Comparison of ENCODE assay signal across 28 mouse cellular contexts in the genomic region with DNA sequence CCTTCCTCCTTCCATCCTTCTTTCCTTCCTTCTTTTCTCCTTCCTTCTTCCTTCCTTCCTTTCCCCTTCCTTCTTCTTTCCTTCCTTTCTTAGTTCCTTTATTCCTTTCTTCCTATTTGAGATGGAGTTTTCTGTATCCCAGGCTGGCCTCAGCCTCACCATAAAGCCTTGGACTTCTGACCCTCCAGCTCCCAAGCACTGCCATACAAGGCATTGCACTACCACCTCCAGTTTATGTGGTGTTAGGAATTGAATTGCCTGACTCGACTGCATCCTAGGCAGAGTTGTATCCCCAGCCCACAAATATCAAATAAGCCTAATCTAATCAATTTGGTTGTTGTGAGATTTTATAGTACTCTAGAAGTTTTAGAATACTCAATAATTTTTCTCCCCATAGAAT. TPM values are rescaled to one million over a fixed set of nuclear protein-coding genes. Genes with fewer than 3 reads are reported as not detected.
A peak's percentile ranks its signal among the peaks of the same experiment; 100 is the strongest.
DNase-seq lines count a peak whose midpoint lies in the region; ATAC-seq and TF ChIP-seq lines count a peak whose summit lies in the region.
"Had no signal": no experiment of that assay in that cellular context is flagged by ENCODE, and none has a peak within 500 bp of the region (broad histone marks: within the 10 kb centered on the region; RNA-seq: fewer than 3 reads in every experiment).

No protein-coding gene starts in this region.

- no peak overlapping the region for H3K27ac ChIP-seq in intestine, embryonic 15.5 days
- H3K27ac ChIP-seq in intestine, postnatal 0 days (ENCODE audit: low read depth, low read length), result no peak overlapping the region
- H3K27ac ChIP-seq in forebrain, embryonic 14.5 days (ENCODE audit: low read depth, low read length), result no peak overlapping the region
- H3K27ac ChIP-seq: embryonic facial prominence, embryonic 13.5 days; embryonic facial prominence, embryonic 15.5 days; forebrain, embryonic 10.5 days; forebrain, embryonic 12.5 days; forebrain, embryonic 15.5 days had no signal

- peak; percentile 66 for ATAC-seq in intestine, embryonic 15.5 days
- ATAC-seq in intestine, postnatal 0 days, result peak; percentile 67; the same call in 1 of the 2 replicates
- ATAC-seq in forebrain, embryonic 14.5 days, result no peak
- ATAC-seq: activated CD4-positive, CD25-positive, alpha-beta regulatory T cell, adult 4 months; CD4-positive, CD25-positive, alpha-beta regulatory T cell, adult 4 months; forebrain, embryonic 15.5 days; forebrain, postnatal 0 days; Patski had no signal

- no peaks in the 10 kb centered on the region for H3K36me3 ChIP-seq in intestine, embryonic 15.5 days
- no peaks in the 10 kb centered on the region for H3K36me3 ChIP-seq in intestine, postnatal 0 days (ENCODE audit: control insufficient read depth, insufficient read depth)
- no peaks in the 10 kb centered on the region for H3K36me3 ChIP-seq in forebrain, embryonic 14.5 days (ENCODE audit: control insufficient read depth, insufficient read depth, low read length)
- H3K36me3 ChIP-seq: embryonic facial prominence, embryonic 13.5 days; embryonic facial prominence, embryonic 15.5 days; forebrain, embryonic 10.5 days; forebrain, embryonic 12.5 days; forebrain, embryonic 15.5 days; G1E had no signal

- WGBS in intestine, embryonic 15.5 days, result 67% methylated on average over 1 of the region's 1 CpGs
- 24% methylated on average over 1 of the region's 1 CpGs for WGBS in intestine, postnatal 0 days
- WGBS in forebrain, embryonic 14.5 days, result 85% methylated on average over 1 of the region's 1 CpGs

- no peak overlapping the region for H3K4me2 ChIP-seq in intestine, embryonic 15.5 days (replicated peaks)
- H3K4me2 ChIP-seq in intestine, postnatal 0 days (replicated peaks; ENCODE audit: low read depth), result no peak overlapping the region
- H3K4me2 ChIP-seq in forebrain, embryonic 14.5 days (ENCODE audit: low read length), result no peak overlapping the region
- H3K4me2 ChIP-seq: embryonic facial prominence, embryonic 13.5 days; embryonic facial prominence, embryonic 15.5 days; forebrain, embryonic 12.5 days; forebrain, embryonic 15.5 days had no signal

- H3K4me3 ChIP-seq in intestine, embryonic 15.5 days (replicated peaks), result no peak overlapping the region
- no peak overlapping the region for H3K4me3 ChIP-seq in intestine, postnatal 0 days (ENCODE audit: low read depth, low read length)
- H3K4me3 ChIP-seq in forebrain, embryonic 14.5 days (ENCODE audit: low read depth, low read length), result no peak overlapping the region
- H3K4me3 ChIP-seq: embryonic facial prominence, embryonic 13.5 days; embryonic facial prominence, embryonic 15.5 days; erythroblast, embryonic 14.5 days; forebrain, embryonic 10.5 days; forebrain, embryonic 12.5 days; forebrain, embryonic 15.5 days had no signal

- no peaks in the 10 kb centered on the region for H3K9me3 ChIP-seq in intestine, embryonic 15.5 days
- H3K9me3 ChIP-seq in intestine, postnatal 0 days (ENCODE audit: control insufficient read depth), result no peaks in the 10 kb centered on the region
- no peaks in the 10 kb centered on the region for H3K9me3 ChIP-seq in forebrain, embryonic 14.5 days (replicated peaks; ENCODE audit: control insufficient read depth, low read length)
- H3K9me3 ChIP-seq: embryonic facial prominence, embryonic 13.5 days; embryonic facial prominence, embryonic 15.5 days; forebrain, embryonic 10.5 days; forebrain, embryonic 12.5 days; forebrain, embryonic 15.5 days; G1E had no signal

- H3K27me3 ChIP-seq in intestine, embryonic 15.5 days (replicated peaks), result no peaks in the 10 kb centered on the region
- no peaks in the 10 kb centered on the region for H3K27me3 ChIP-seq in intestine, postnatal 0 days (replicated peaks; ENCODE audit: control insufficient read depth, insufficient read depth, low read length)
- H3K27me3 ChIP-seq in forebrain, embryonic 14.5 days (replicated peaks; ENCODE audit: control insufficient read depth, insufficient read depth, low read length), result no peaks in the 10 kb centered on the region
- H3K27me3 ChIP-seq: CH12.LX; embryonic facial prominence, embryonic 13.5 days; embryonic facial prominence, embryonic 15.5 days; forebrain, embryonic 12.5 days; forebrain, embryonic 15.5 days; Patski had no signal

- peak; percentile 7 for DNase-seq in heart, adult 11 months
- DNase-seq in heart, adult 8-10 months (ENCODE audit: low spot score), result no peak
- no peak for DNase-seq in forebrain, embryonic 14.5 days (ENCODE audit: low spot score)
- DNase-seq: adrenal gland, adult 2 months; adrenal gland, postnatal 10 days; adrenal gland, postnatal 25 days; B cell, adult 2 months; cerebellum, adult 11 months; cerebellum, adult 18-20 months; cerebellum, adult 8-10 months; cerebellum, adult 9-11 months; cerebellum, postnatal 14 days; cerebellum, postnatal 36 days; embryo, embryonic 11 days; forebrain, postnatal 0 days had no signal

- H3K9ac ChIP-seq in intestine, embryonic 15.5 days, result no peak overlapping the region
- H3K9ac ChIP-seq in intestine, postnatal 0 days (ENCODE audit: low read depth, low read length), result no peak overlapping the region
- no peak overlapping the region for H3K9ac ChIP-seq in forebrain, embryonic 14.5 days (ENCODE audit: low read length)
- H3K9ac ChIP-seq: embryonic facial prominence, embryonic 13.5 days; embryonic facial prominence, embryonic 15.5 days; forebrain, embryonic 12.5 days; forebrain, embryonic 15.5 days; forebrain, postnatal 0 days had no signal

- no peaks in the 10 kb centered on the region; the same call in 1 of the 2 replicates for H3K4me1 ChIP-seq in intestine, embryonic 15.5 days (replicated peaks)
- H3K4me1 ChIP-seq in intestine, postnatal 0 days (replicated peaks; ENCODE audit: control insufficient read depth, insufficient read depth, low read length), result no peaks in the 10 kb centered on the region; the same call in 1 of the 2 replicates
- H3K4me1 ChIP-seq in forebrain, embryonic 14.5 days (ENCODE audit: control insufficient read depth, insufficient read depth, low read length), result no peaks in the 10 kb centered on the region
- H3K4me1 ChIP-seq: embryonic facial prominence, embryonic 15.5 days; forebrain, embryonic 12.5 days had no signal

- peak; percentile 30; the same call in 1 of the 2 replicates for TF ChIP-seq CTCF in intestine, postnatal 0 days (IDR thresholded peaks at IDR 0.05; ENCODE audit: low read depth)

RNA-seq across cellular contexts. Expression of a gene that starts 14.1 kb away (rescaled TPM):
- total RNA-seq in heart, adult 8-10 months (2022), result 1 to 10 TPM; 6.5 to 8.5 (median 6.7) TPM
- 34.5 and 43.0 TPM in 2 replicates for polyA plus RNA-seq in intestine, embryonic 15.5 days (2015; fragmentation: Nextera tagmentation; extraction: Ambion mirVana)
- 23.4 and 27.2 TPM in 2 replicates for polyA plus RNA-seq in intestine, postnatal 0 days (2015; fragmentation: Nextera tagmentation; extraction: Ambion mirVana)
- polyA plus RNA-seq in forebrain, embryonic 14.5 days (2014; fragmentation: Nextera tagmentation; extraction: Ambion mirVana), result 12.3 and 15.9 TPM in 2 replicates
- total RNA-seq: CH12.LX had no signal
- polyA plus RNA-seq: activated CD4-positive, CD25-positive, alpha-beta regulatory T cell, adult 4 months; CD4-positive, CD25-positive, alpha-beta regulatory T cell, adult 4 months; G1E had no signal
